Mouse (Mus musculus) mouse embryonic stem cell (cell line): ENCODE results near the gene Ankfn1.

Experiments used
- in situ Hi-C, 2 experiments: fragments of 300-500 bp; cut with MboI; formaldehyde crosslinking; loops; 1 replicate in 1 of 2; 3 replicates in 1 of 2; pipeline ENCODE4 v1.14.3; 2019 to 2020; ENCODE audit warnings: low sequenced_read_pairs in 2 of 2, low pct_unique_long_range_greater_than_20kb in 1 of 2, mixed read lengths in 1 of 2; ENCODE audit not compliant: unreplicated experiment in 1 of 2

Ankfn1 gene

GRCm38 (mm10) chr11:89422637-89423036 lies 354.8 kb downstream of the Ankfn1 start:
- in situ Hi-C loops: loop anchor here in 1 of 2 experiments (10.0 kb wide), 1 partner anchor 302 kb away; no protein-coding TSS in a partner anchor

- in situ Hi-C loops: loop anchor here in 1 of 2 experiments (10.0 kb wide), 1 partner anchor 304 kb away; no protein-coding TSS in a partner anchor
Observed at GRCm38 (mm10) chr11:89420767-89421438, 356.6 kb downstream of the Ankfn1 start.

- in situ Hi-C loops: loop anchor here in 1 of 2 experiments (10.0 kb wide), 1 partner anchor 305 kb away; no protein-coding TSS in a partner anchor
Observed at GRCm38 (mm10) chr11:89419863-89420262, 357.6 kb downstream of the Ankfn1 start.

- in situ Hi-C loops: no loop called here
Observed at GRCm38 (mm10) chr11:89418644-89419043, 358.8 kb downstream of the Ankfn1 start.

GRCm38 (mm10) chr11:89416769-89417168 lies 360.7 kb downstream of the Ankfn1 start:
- in situ Hi-C loops: no loop called here

GRCm38 (mm10) chr11:89408774-89409173 lies 368.7 kb downstream of the Ankfn1 start:
- in situ Hi-C loops: loop anchor here in 1 of 2 experiments (10.0 kb wide), 1 partner anchor 244 kb away; no protein-coding TSS in a partner anchor

GRCm38 (mm10) chr11:89404489-89404888 lies 373.0 kb downstream of the Ankfn1 start:
- in situ Hi-C loops: loop anchor here in 1 of 2 experiments (10.0 kb wide), 1 partner anchor 240 kb away; no protein-coding TSS in a partner anchor

GRCm38 (mm10) chr11:89403436-89403835 lies 374.0 kb downstream of the Ankfn1 start:
- in situ Hi-C loops: loop anchor here in 1 of 2 experiments (10.0 kb wide), 1 partner anchor 239 kb away; no protein-coding TSS in a partner anchor

GRCm38 (mm10) chr11:89388851-89389250 lies 388.6 kb downstream of the Ankfn1 start:
- in situ Hi-C loops: no loop called here

GRCm38 (mm10) chr11:89382634-89383009 lies 394.8 kb downstream of the Ankfn1 start:
- in situ Hi-C loops: no loop called here

GRCm38 (mm10) chr11:89381782-89382633 lies 395.4 kb downstream of the Ankfn1 start:
- in situ Hi-C loops: no loop called here

- in situ Hi-C loops: no loop called here
Observed at GRCm38 (mm10) chr11:89370941-89371340, 406.5 kb downstream of the Ankfn1 start.

GRCm38 (mm10) chr11:89370373-89370772 lies 407.1 kb downstream of the Ankfn1 start:
- in situ Hi-C loops: no loop called here

GRCm38 (mm10) chr11:89363981-89364380 lies 413.5 kb downstream of the Ankfn1 start:
- in situ Hi-C loops: no loop called here

GRCm38 (mm10) chr11:89360895-89361294 lies 416.6 kb downstream of the Ankfn1 start:
- in situ Hi-C loops: no loop called here

- in situ Hi-C loops: no loop called here
Observed at GRCm38 (mm10) chr11:89358546-89358945, 418.9 kb downstream of the Ankfn1 start.

- in situ Hi-C loops: no loop called here
Observed at GRCm38 (mm10) chr11:89356479-89356878, 421.0 kb downstream of the Ankfn1 start.

- in situ Hi-C loops: no loop called here
Observed at GRCm38 (mm10) chr11:89356018-89356417, 421.4 kb downstream of the Ankfn1 start.

GRCm38 (mm10) chr11:89340238-89340637 lies 437.2 kb downstream of the Ankfn1 start:
- in situ Hi-C loops: no loop called here
